Mouse (Mus musculus) kidney, adult 2 months (tissue): ENCODE results near the gene Gm26938. TPM values are rescaled to one million over a fixed set of nuclear protein-coding genes. Genes with fewer than 3 reads are reported as not detected.

Experiments used
- DNase-seq: peaks from one replicate; pipeline ENCODE4 v3.0.0; 2021
- H3K27ac ChIP-seq: fragments of 200-500 bp; 2 replicates; pipeline ENCODE4 v1.5.1; 2012; ENCODE audit warnings: low read depth, low read length, control low read depth, inconsistent platforms; ENCODE audit not compliant: insufficient read depth
- H3K27me3 ChIP-seq: fragments of 200-500 bp; replicated peaks from 2 replicates; pipeline ENCODE4 v1.6.1; 2012; ENCODE audit warnings: mild to moderate bottlenecking, moderate library complexity, low read length, inconsistent platforms; ENCODE audit not compliant: control insufficient read depth, insufficient read depth
- H3K36me3 ChIP-seq: fragments of 200-500 bp; 2 replicates; pipeline ENCODE4 v1.6.1; 2012; ENCODE audit warnings: mild to moderate bottlenecking, moderate library complexity, low read length, inconsistent platforms; ENCODE audit not compliant: control insufficient read depth, insufficient read depth
- H3K4me1 ChIP-seq: fragments of 200-500 bp; 2 replicates; pipeline ENCODE4 v1.6.1; 2011; ENCODE audit warnings: low read length; ENCODE audit not compliant: control insufficient read depth, insufficient read depth
- H3K4me3 ChIP-seq: fragments of 200-500 bp; 2 replicates; pipeline ENCODE4 v1.5.1; 2011; ENCODE audit warnings: mild to moderate bottlenecking, low read depth, low read length, control low read depth; ENCODE audit not compliant: insufficient read depth
- CTCF ChIP-seq: fragments of 200-500 bp; conservative IDR thresholded peaks from 2 replicates; pipeline ENCODE4 v1.5.1; 2011; ENCODE audit warnings: low read depth, mild to moderate bottlenecking, control low read depth, low read length, moderate library complexity, mixed read lengths; ENCODE audit not compliant: insufficient read depth, insufficient read length
- POLR2A ChIP-seq: fragments of 200-500 bp; IDR thresholded peaks from one replicate; pipeline ENCODE4 v1.6.1; 2011; ENCODE audit warnings: low read depth, low read length, control low read depth
- WGBS: fragments of 180-500 bp; shearing (Covaris S2); methylation state at CpG from one replicate; pipeline ENCODE4 v1.1.7; 2018; 5-methylcytosine and 5-hydroxymethylcytosine counted together
- polyA plus RNA-seq: library from polyadenylated mRNA; depleted of rRNA; stranded (reverse); fragments of >200 nt; gene quantifications from 2 replicates; pipeline ENCODE4 v1.2.3, GENCODE M21; 2012

The Gm26938 gene
- polyA plus RNA-seq, 1 experiment = not detected

DNA sequence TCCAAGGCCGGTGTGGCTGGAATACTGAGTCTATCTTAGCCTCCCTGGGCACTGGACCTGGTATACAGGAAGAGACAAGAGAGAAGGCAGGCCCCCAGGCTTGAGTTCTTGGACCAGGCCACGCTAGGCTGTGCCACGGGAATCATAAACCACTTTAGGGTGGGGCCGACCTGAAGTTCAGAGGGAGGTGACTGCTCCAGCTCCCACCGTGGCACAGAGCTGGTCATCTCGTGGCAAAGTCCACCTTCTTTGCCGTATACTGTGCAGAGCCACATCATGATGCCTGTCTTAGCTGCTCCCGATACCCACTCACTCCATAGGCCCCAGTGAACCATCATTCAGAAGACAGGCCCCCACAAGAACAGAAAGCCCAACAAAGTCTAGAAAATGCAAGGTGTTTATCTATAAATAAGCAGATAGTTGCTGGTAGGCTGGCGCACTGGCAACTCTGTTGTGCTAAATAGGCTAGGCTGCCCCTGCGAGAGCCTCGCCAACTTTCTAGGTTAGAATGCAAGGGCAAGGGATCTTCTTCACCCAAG is 21.6 kb downstream of the Gm26938 start:
- Histone ChIP-seq H3K36me3 (no peaks in the 10 kb centered on the region; the same call in none of the 2 replicates), H3K4me3 (no peak overlapping the region), H3K4me1 (no peaks in the 10 kb centered on the region; the same call in 1 of the 2 replicates), H3K27me3 (no peaks in the 10 kb centered on the region), H3K27ac (no peak overlapping the region)
- DNase-seq = no peak
- TF ChIP-seq POLR2A (no peak), CTCF (no peak)
- WGBS = 82% methylated on average over 11 of the region's 11 CpGs

DNA sequence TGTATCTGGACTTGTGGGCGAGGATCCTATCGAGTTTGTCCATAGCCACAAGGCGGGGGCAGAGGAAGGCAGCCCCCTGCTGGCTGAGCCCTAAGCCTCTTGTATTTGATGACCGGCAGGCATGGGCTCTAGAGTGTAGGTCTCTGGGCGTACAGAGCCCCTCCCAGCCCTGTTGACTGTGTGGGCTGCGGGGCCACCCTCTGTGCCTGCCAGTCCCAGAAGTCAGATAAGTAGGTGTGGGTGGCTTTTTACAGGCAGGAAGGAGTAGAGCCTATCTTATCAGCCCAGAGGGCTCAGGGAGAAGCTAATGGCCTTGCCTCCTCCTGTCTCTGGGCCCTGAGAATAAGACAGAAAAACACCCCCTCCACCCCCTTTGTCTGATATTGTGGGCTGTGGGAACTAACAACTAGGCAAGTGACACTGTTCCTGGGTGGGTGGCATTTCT is 22.1 kb downstream of the Gm26938 start:
- Histone ChIP-seq H3K27me3 (no peaks in the 10 kb centered on the region), H3K36me3 (no peaks in the 10 kb centered on the region; the same call in none of the 2 replicates), H3K4me3 (no peak overlapping the region), H3K4me1 (no peaks in the 10 kb centered on the region; the same call in 1 of the 2 replicates), H3K27ac (no peak overlapping the region)
- DNase-seq = no peak
- no peak for TF ChIP-seq POLR2A
- TF ChIP-seq CTCF = no peak
- 30% methylated on average over 6 of the region's 6 CpGs for WGBS

DNA sequence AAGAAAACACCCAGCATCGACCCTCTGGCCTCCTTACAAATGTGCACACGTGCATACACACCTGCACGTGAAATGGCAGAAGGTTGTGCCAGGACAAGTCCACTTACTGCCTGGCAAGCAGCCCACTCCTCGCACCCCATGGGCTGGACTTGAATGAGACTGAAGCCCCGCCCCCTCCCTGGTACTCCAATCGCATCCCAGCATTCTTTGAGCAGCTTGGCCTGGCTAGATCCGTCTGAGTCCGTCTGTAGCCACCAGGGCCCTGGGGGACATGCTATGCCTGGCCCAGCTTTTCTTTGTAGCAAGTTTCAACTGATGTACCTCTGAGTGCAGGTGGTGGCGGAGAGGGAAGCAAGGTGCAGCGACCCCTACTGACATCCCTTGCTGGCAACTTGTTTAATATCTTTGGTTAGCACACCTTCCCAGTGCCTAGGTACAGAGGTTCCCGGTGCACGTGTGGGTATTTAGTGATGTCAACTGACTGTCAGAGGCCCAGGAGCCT is 22.6 kb downstream of the Gm26938 start:
- Histone ChIP-seq H3K4me3 (no peak overlapping the region), H3K27ac (no peak overlapping the region), H3K36me3 (no peaks in the 10 kb centered on the region; the same call in none of the 2 replicates), H3K4me1 (no peaks in the 10 kb centered on the region; the same call in 1 of the 2 replicates), H3K27me3 (no peaks in the 10 kb centered on the region)
- peak; percentile 92 for DNase-seq
- peak; percentile 52; the same call in 1 of the 2 replicates for TF ChIP-seq CTCF
- no peak for TF ChIP-seq POLR2A
- 7% methylated on average over 12 of the region's 12 CpGs for WGBS

DNA sequence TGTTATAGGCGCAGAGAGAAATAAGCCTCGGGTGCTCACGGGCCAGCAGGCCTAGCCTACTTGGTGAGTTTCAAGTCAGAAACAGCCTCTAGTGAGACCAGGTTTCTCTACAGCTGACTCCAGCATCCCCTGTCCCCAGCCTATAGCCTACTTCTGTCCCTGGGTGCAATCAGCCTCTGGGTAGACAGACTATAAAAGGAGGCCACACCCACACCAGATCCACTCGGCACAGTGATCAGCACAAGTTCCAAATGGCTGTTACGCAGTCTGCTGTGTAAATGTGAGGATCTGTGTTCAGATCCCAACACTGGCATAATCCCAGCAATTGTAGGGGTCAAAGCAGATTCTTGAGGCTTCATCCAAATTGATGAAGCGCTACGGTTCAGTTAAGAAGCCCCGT is 23.0 kb downstream of the Gm26938 start:
- Histone ChIP-seq H3K4me1 (no peaks in the 10 kb centered on the region; the same call in 1 of the 2 replicates), H3K27ac (no peak overlapping the region), H3K36me3 (no peaks in the 10 kb centered on the region; the same call in none of the 2 replicates), H3K27me3 (no peaks in the 10 kb centered on the region), H3K4me3 (no peak overlapping the region)
- peak; percentile 23 for DNase-seq
- WGBS = 60% methylated on average over 8 of the region's 8 CpGs
- TF ChIP-seq CTCF = no peak
- TF ChIP-seq POLR2A = no peak

- no peaks in the 10 kb centered on the region for H3K27me3 ChIP-seq
- H3K36me3 ChIP-seq = no peaks in the 10 kb centered on the region; the same call in none of the 2 replicates
- peaks cover 8% of the 10 kb centered on the region for H3K4me1 ChIP-seq
- WGBS = 91% methylated on average over 10 of the region's 10 CpGs
- H3K4me3 ChIP-seq = no peak overlapping the region
- H3K27ac ChIP-seq = no peak overlapping the region
- no peak for DNase-seq
- TF ChIP-seq POLR2A (no peak), CTCF (no peak)
Observed at GRCm38 (mm10) chr5:139801880-139802279, 24.3 kb downstream of the Gm26938 start.

GRCm38 (mm10) chr5:139801231-139801630 is 25.0 kb downstream of the Gm26938 start:
- 94% methylated on average over 8 of the region's 8 CpGs for WGBS
- DNase-seq = no peak
- no peak for TF ChIP-seq POLR2A
- TF ChIP-seq CTCF = no peak
- H3K4me1 ChIP-seq = peaks cover 13% of the 10 kb centered on the region
- H3K27ac ChIP-seq = no peak overlapping the region
- H3K4me3 ChIP-seq = no peak overlapping the region
- H3K36me3 ChIP-seq = no peaks in the 10 kb centered on the region; the same call in none of the 2 replicates
- H3K27me3 ChIP-seq = no peaks in the 10 kb centered on the region

- H3K4me3 ChIP-seq = no peak overlapping the region
- H3K27me3 ChIP-seq = no peaks in the 10 kb centered on the region
- WGBS = 86% methylated on average over 33 of the region's 33 CpGs
- DNase-seq = no peak
- H3K27ac ChIP-seq = no peak overlapping the region
- H3K4me1 ChIP-seq = peaks cover 25% of the 10 kb centered on the region
- no peaks in the 10 kb centered on the region; the same call in none of the 2 replicates for H3K36me3 ChIP-seq
- TF ChIP-seq POLR2A = no peak
- TF ChIP-seq CTCF = no peak
Observed at GRCm38 (mm10) chr5:139799801-139800590, 26.2 kb downstream of the Gm26938 start.
